Mouse (Mus musculus) forebrain, embryonic 11.5 days (tissue): ENCODE measurements around the gene Cd79b. TPM values are rescaled to one million over a fixed set of nuclear protein-coding genes. Genes with fewer than 3 reads are reported as not detected.

Experiments
- ATAC-seq: fragments of 200-750 bp; cut with Nextera tagmentation; replicated peaks from 2 replicates; pipeline ENCODE4 v1.8.0; 2017; ENCODE audit warnings: moderate TSS enrichment; ENCODE audit not compliant: low FRiP score
- DNase-seq: peaks from one replicate; pipeline ENCODE4 v3.0.0-alpha.2; 2017; ENCODE audit warnings: low spot score
- H3K27ac ChIP-seq: fragments of 300-500 bp; sonication (generic); 2 replicates; pipeline ENCODE4 v1.5.1; 2014; ENCODE audit warnings: low read depth, low read length
- H3K27me3 ChIP-seq: fragments of 300-500 bp; sonication (generic); 2 replicates; pipeline ENCODE4 v1.6.1; 2014; ENCODE audit warnings: mild to moderate bottlenecking, low read length, mixed read lengths; ENCODE audit not compliant: control insufficient read depth, insufficient read depth
- H3K36me3 ChIP-seq: fragments of 300-500 bp; sonication (generic); 2 replicates; pipeline ENCODE4 v1.6.1; 2014; ENCODE audit warnings: mild to moderate bottlenecking, low read length, moderate library complexity, mixed read lengths; ENCODE audit not compliant: control insufficient read depth, insufficient read depth
- H3K4me1 ChIP-seq: fragments of 300-500 bp; sonication (generic); replicated peaks from 2 replicates; pipeline ENCODE4 v1.6.1; 2014; ENCODE audit warnings: low read length, mixed read lengths; ENCODE audit not compliant: control insufficient read depth, insufficient read depth
- H3K4me2 ChIP-seq: fragments of 300-500 bp; sonication (generic); 2 replicates; pipeline ENCODE4 v1.6.1; 2014; ENCODE audit warnings: low read depth, mild to moderate bottlenecking, low read length, moderate library complexity, mixed read lengths; ENCODE audit not compliant: severe bottlenecking
- H3K4me3 ChIP-seq: fragments of 300-500 bp; sonication (generic); 2 replicates; pipeline ENCODE4 v1.5.1; 2014; ENCODE audit warnings: low read depth, low read length
- H3K9ac ChIP-seq: fragments of 300-500 bp; sonication (generic); 2 replicates; pipeline ENCODE4 v1.6.1; 2014; ENCODE audit warnings: low read length
- H3K9me3 ChIP-seq: fragments of 300-500 bp; sonication (generic); 2 replicates; pipeline ENCODE4 v1.6.1; 2016; ENCODE audit warnings: low read length, mixed read lengths; ENCODE audit not compliant: control insufficient read depth
- WGBS: fragments of 180-500 bp; shearing (Covaris S2); extraction: QIAGEN DNeasy Blood & Tissue Kit; methylation state at CpG from one replicate; pipeline ENCODE4 v1.1.7; 2014; 5-methylcytosine and 5-hydroxymethylcytosine counted together
- polyA plus RNA-seq: library from polyadenylated mRNA; unstranded; fragments of >200 nt; fragmentation: Nextera tagmentation; extraction: Ambion mirVana; gene quantifications from 2 replicates; pipeline ENCODE4 v1.2.1, GENCODE M21; 2014

Gene Cd79b
- polyA plus RNA-seq, 1 experiment from 2014 or later: 0.79 TPM

DNA sequence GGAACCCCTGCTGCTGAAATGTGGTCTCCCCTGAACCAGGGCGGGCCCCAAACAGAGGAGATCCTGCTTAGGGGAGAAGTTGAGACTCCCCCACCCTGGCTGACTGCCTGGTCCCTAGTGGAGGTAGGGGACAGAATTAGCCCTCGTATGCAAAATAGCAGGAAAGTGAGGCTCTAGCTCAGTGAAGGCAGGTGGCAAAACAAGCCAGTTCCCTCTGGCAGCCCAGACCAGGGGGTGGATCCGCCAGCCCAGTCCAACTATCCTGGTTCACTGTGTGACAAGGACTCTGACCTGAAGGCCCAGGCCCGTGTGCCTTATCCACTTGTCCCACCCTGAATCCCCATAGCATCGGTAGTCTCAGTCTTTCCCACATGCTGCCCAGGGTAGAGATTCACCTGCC, 4.4 kb downstream of the Cd79b start:
- Histone ChIP-seq H3K36me3 (no peaks in the 10 kb centered on the region), H3K4me2 (no peak overlapping the region), H3K27me3 (no peaks in the 10 kb centered on the region), H3K4me1 (no peaks in the 10 kb centered on the region; the same call in 1 of the 2 replicates), H3K27ac (no peak overlapping the region), H3K4me3 (no peak overlapping the region), H3K9ac (no peak overlapping the region), H3K9me3 (no peaks in the 10 kb centered on the region)
- WGBS: 78% methylated on average over 5 of the region's 5 CpGs
- DNase-seq (no peak), ATAC-seq (no peak)

GRCm38 (mm10) chr11:106308162-106308561, 6.4 kb downstream of the Cd79b start:
- Histone ChIP-seq H3K27ac (no peak overlapping the region), H3K4me1 (no peaks in the 10 kb centered on the region), H3K27me3 (no peaks in the 10 kb centered on the region), H3K4me3 (no peak overlapping the region), H3K36me3 (no peaks in the 10 kb centered on the region), H3K4me2 (no peak overlapping the region), H3K9me3 (no peaks in the 10 kb centered on the region), H3K9ac (no peak overlapping the region)
- 84% methylated on average over 11 of the region's 11 CpGs for WGBS
- ATAC-seq (no peak), DNase-seq (no peak)

- DNase-seq: no peak
- no peak for ATAC-seq
- no peaks in the 10 kb centered on the region for H3K9me3 ChIP-seq
Observed at GRCm38 (mm10) chr11:106307432-106307831, 7.1 kb downstream of the Cd79b start.

GRCm38 (mm10) chr11:106306758-106307157, 7.8 kb downstream of the Cd79b start:
- no peak for DNase-seq
- ATAC-seq: no peak
- Histone ChIP-seq H3K36me3 (no peaks in the 10 kb centered on the region), H3K9ac (no peak overlapping the region), H3K27ac (no peak overlapping the region), H3K4me2 (no peak overlapping the region), H3K9me3 (no peaks in the 10 kb centered on the region), H3K4me3 (no peak overlapping the region), H3K4me1 (no peaks in the 10 kb centered on the region), H3K27me3 (no peaks in the 10 kb centered on the region)
- WGBS: 81% methylated on average over 9 of the region's 9 CpGs

More at GRCm38 (mm10) chr11:106307432-106307831, 7.1 kb downstream of the Cd79b start:
- H3K4me3 ChIP-seq: no peak overlapping the region
- no peak overlapping the region for H3K27ac ChIP-seq
- H3K4me1 ChIP-seq: no peaks in the 10 kb centered on the region
- H3K4me2 ChIP-seq: no peak overlapping the region
- no peak overlapping the region for H3K9ac ChIP-seq
- no peaks in the 10 kb centered on the region for H3K36me3 ChIP-seq
- 84% methylated on average over 5 of the region's 5 CpGs for WGBS
- H3K27me3 ChIP-seq: no peaks in the 10 kb centered on the region

GRCm38 (mm10) chr11:106306065-106306385, 8.5 kb downstream of the Cd79b start:
- 89% methylated on average over 3 of the region's 3 CpGs for WGBS
- H3K4me2 ChIP-seq: no peak overlapping the region
- no peak overlapping the region for H3K9ac ChIP-seq
- no peak for DNase-seq
- no peaks in the 10 kb centered on the region for H3K36me3 ChIP-seq
- H3K9me3 ChIP-seq: no peaks in the 10 kb centered on the region
- no peaks in the 10 kb centered on the region for H3K4me1 ChIP-seq
- no peak for ATAC-seq
- H3K27me3 ChIP-seq: no peaks in the 10 kb centered on the region
- H3K4me3 ChIP-seq: no peak overlapping the region
- no peak overlapping the region for H3K27ac ChIP-seq

DNA sequence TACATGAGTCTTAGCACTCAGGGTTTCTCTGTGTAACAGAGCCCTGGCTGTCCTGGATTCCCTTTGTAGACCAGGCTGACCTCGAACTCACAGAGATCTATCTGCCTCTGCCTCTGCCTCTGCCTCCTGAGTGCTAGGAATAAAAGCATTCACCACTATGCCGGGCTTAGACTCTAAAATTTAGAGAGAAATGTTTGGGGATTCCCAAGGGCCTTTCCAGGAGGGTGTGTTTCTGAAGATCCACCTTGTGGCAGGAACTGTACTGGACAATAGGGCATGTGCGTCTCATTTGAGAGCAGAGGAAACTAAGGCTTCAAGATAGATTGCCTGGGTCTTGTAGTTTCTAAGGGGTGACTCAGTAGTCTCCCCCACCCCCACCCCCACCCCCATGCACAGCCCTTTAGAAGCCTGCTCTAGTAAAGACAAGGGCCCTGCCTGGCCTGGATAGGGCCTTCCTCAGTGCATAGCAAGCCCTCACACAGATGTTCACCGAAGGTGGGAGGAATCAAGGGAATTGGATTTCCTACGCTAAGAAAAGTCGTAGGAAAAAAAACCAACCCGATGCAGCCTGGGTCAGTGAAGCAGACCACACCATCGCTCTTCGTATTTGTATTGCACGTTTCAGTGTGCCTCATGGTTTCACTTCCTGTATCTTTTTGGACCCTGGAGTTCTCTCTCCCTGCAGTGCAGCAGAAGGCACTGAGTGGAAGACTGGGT, 9.1 kb downstream of the Cd79b start:
- WGBS: 86% methylated on average over 10 of the region's 10 CpGs
- DNase-seq: no peak
- no peak overlapping the region for H3K4me3 ChIP-seq

DNA sequence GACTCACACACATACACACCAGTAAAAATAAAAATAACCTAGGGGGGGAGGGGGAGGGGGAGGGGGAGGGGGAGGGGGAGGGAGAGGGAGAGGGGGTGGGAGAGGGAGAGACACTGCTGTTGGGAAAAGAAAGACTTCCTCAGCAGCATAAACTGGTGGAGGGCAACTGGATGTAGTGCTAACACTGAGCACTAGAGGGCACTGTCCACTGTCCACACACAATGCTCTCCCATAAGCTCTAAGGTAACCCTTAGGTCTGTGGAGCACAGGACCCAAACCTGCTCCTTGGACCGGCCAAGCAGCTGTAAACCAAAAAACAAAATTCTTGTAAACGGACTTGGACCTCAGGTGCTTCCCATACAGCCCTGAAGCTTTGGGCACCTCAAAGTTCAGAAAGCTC, 11.9 kb downstream of the Cd79b start:
- Histone ChIP-seq H3K4me1 (no peaks in the 10 kb centered on the region), H3K4me3 (no peak overlapping the region), H3K27me3 (no peaks in the 10 kb centered on the region), H3K9me3 (no peaks in the 10 kb centered on the region), H3K4me2 (no peak overlapping the region), H3K9ac (no peak overlapping the region), H3K36me3 (no peaks in the 10 kb centered on the region), H3K27ac (no peak overlapping the region)
- WGBS: 20% methylated on average over 2 of the region's 2 CpGs
- ATAC-seq: 0 out of 2 replicates have a peak, but pooled peaks have one; percentile 39
- peak; percentile 82 for DNase-seq

More for the DNA sequence above, 9.1 kb downstream of the Cd79b start:
- no peaks in the 10 kb centered on the region for H3K9me3 ChIP-seq
- no peak overlapping the region for H3K27ac ChIP-seq
- no peaks in the 10 kb centered on the region for H3K4me1 ChIP-seq
- H3K36me3 ChIP-seq: no peaks in the 10 kb centered on the region
- no peak for ATAC-seq
- no peaks in the 10 kb centered on the region for H3K27me3 ChIP-seq
- no peak overlapping the region for H3K9ac ChIP-seq
- no peak overlapping the region for H3K4me2 ChIP-seq

GRCm38 (mm10) chr11:106301765-106302164, 12.8 kb downstream of the Cd79b start, which contains the start of gene Gh:
Gh (minus strand) TSS chr11:106301865.
- no peaks in the 10 kb centered on the region for H3K9me3 ChIP-seq
- ATAC-seq: no peak
- 85% methylated on average over 9 of the region's 9 CpGs for WGBS

GRCm38 (mm10) chr11:106291861-106292260, 22.7 kb downstream of the Cd79b start:
- Histone ChIP-seq H3K9me3 (no peaks in the 10 kb centered on the region), H3K27me3 (no peaks in the 10 kb centered on the region), H3K27ac (no peak overlapping the region), H3K9ac (no peak overlapping the region), H3K36me3 (no peaks in the 10 kb centered on the region), H3K4me2 (no peak overlapping the region), H3K4me1 (no peaks in the 10 kb centered on the region), H3K4me3 (no peak overlapping the region)
- 91% methylated on average over 2 of the region's 2 CpGs for WGBS
- DNase-seq (no peak), ATAC-seq (no peak)

More at GRCm38 (mm10) chr11:106301765-106302164, 12.8 kb downstream of the Cd79b start, which contains the start of gene Gh:
- Histone ChIP-seq H3K9ac (no peak within 1 kb of the TSS), H3K4me2 (no peak within 1 kb of the TSS), H3K27ac (no peak within 1 kb of the TSS), H3K27me3 (no peaks in the 10 kb centered on the region), H3K36me3 (no peaks in the 10 kb centered on the region), H3K4me1 (no peaks in the 10 kb centered on the region), H3K4me3 (no peak within 1 kb of the TSS)
- no peak for DNase-seq
